Mouse (Mus musculus) hematopoietic stem cell, adult 5-6 weeks (primary cell): ENCODE data around the gene Fcer1g. TPM values are rescaled to one million over a fixed set of nuclear protein-coding genes. Genes with fewer than 3 reads are reported as not detected.
"Not testable (repeated sequence)": the region's sequence is repeated elsewhere in the genome, so short reads cannot be mapped to it uniquely, and the experiment has no call there.

Source experiments
- ATAC-seq, 2 experiments: fragments of 125-278 bp in 1 of 2; replicated peaks in 1 of 2; 2 replicates each; pipeline ENCODE4 v1.8.0; 2016 to 2017; ENCODE audit warnings: inconsistent platforms in 2 of 2, mild to moderate bottlenecking in 2 of 2, moderate number of reproducible peaks in 2 of 2, low read depth in 1 of 2, moderate TSS enrichment in 1 of 2; ENCODE audit not compliant: low FRiP score in 2 of 2, poor library complexity in 2 of 2, severe bottlenecking in 2 of 2, insufficient read depth in 1 of 2, low TSS enrichment in 1 of 2
- total RNA-seq: library from RNA; stranded (forward); fragments of 172-1452, 232-1000 nt; gene quantifications from 2 replicates; pipeline ENCODE4 v1.2.3, GENCODE M21; 2017

The Fcer1g gene
- total RNA-seq, 1 experiment from 2014 or later, result 44.5 TPM

DNA sequence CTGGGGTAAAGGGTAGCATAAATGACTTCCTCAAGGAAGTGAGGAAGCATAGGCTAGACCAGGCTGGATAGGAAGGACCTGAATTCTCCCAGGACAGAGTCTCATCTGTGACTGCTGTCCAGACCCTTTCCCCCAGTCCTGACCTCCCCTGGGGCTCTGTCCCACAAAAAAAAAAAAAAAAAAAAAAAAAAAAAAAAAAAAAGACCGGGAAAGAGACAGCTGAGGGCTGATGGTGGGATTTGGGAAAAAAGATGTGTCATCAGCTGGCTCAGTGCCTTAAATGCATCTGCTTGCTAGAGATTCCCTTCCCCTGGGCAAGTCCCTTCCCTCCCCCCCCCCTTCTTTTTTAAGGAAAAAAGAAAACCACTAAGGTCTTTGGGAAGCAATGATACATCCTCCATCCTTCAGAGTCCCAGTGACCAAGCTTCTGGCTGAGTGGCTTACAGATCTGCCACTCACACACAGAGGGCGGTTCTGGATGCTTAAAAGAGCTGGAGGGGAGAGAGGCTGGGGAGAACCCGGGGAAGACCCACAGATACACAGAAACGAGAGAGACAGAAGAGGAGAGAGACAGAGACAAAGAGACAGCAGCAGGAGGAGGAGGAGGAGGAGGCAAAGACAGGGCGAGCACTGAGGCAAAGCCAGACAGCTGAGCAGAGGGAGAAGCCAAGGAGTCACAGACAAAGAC lies 15.9 kb upstream of the Fcer1g start, which contains the start of gene Adamts4:
TSS of gene Adamts4 (plus strand) at position 509 of the 688 bp plus-strand sequence.
- no peak for ATAC-seq

DNA sequence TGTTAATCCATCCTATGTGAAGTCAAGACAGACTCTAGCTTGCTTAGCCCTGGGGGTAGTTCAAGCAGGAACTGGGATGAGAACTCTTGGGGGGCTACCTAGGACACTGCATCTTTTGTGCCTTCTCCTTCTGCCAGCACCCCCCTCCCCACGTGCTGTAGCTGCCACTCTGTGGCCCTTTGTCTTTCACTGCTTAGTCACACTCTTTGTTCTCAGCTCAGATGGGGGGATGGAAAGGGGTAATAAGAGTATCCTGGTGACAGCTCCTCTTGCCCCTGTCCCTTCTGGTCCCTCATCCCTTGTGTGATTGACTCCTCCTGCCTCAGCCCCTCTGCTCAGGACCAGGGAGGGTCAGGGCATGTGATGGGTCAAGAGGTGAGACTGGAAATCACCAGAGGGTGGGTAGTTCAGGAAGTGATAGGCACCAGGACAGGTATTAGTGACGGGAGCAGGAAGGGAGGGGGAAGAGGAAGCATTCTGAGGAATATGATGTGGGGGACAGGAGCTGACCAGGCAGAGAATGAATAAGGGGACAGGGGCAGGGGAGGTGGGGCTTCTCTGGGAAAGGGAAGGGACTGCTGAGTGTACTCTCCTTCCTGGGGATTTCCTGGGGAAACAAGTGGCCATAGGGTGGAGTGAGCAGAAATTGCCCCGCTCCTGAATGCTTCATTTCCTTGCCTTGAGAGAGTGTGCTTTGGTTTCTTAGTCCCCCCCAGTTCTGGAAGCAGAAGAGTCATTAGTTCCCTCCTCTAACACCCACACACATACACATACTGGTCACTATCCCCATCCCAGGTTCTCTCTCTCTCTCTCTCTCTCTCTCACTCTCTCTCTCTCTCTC lies 14.4 kb upstream of the Fcer1g start:
- ATAC-seq, result no peak

DNA sequence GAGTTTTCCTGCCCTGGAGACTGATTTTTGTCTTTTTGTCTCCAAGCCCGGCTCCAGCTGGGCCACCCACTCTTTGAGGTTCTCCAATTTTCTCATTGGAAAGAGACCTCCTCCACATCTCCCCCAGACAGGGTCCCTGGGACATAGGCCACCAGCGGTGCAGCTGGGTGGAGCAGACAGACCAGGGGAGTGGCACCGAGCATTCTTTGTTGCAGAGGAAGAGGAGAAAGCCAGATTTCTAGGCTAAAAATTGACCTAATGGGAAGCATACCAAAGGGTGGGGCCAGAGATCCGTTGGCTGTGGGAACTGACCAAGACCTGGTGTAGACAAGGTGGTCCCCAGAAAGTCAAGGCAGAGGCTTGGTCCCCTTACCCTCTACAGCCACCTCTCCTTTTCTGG lies 13.8 kb upstream of the Fcer1g start:
- ATAC-seq, result no peak

DNA sequence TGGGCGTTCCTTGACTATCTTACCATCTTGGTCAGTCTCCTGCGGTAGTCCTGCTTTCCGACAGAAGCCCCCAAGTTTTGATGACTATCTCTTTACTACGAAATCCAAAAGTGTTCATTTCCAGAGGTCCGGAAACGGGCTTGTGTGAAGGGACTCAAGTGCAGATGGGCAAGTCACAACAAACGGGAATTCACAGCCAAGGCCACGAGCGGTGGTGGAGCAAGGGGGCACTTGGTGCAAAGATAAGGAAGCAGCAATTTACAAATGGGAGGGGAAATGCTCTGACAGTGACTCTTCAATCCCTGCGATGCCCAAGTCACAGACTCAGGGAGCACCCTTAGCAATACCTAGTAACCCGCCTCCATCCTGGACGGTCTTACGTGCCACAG lies 13.3 kb upstream of the Fcer1g start:
- ATAC-seq, result peak in 1 of 2 experiments; percentile 3; a peak in 1 of 4 replicates

DNA sequence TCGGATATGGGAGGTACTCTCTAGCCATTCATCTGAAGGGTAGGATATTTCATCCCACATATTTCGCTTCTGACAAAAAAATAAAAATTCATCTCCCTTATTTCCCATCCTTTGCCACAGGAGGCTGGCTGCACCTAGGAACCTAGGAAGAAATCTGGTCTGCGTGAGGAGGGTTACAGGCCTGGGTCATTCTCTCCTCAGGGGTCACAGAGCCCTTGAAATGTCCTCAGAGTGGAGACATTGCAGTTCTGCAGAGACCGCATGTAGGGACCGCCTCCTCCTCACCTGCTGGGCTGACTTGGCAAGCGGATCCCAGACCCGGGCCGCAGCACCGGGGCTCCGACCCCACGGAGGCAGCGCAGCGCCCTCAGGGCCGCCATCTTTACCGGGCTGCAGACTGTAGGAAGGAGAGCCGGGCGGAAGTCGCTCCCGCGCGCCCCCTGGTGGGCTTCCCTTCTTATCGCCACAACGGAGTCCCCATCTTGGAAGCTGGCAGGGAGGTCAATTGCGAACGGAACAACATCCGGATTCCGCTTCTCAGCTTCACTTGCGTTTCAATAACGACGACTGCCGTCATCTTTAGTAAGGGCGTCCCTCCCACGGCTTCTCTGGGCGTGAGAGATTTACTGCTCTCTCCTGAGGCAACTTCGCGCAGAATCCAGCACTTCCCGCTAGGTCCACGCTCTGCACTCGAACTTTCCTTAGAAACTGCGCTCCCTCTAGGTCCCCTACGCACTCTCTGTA lies 12.7 kb upstream of the Fcer1g start:
- peak; percentile 97 to 99 for ATAC-seq

DNA sequence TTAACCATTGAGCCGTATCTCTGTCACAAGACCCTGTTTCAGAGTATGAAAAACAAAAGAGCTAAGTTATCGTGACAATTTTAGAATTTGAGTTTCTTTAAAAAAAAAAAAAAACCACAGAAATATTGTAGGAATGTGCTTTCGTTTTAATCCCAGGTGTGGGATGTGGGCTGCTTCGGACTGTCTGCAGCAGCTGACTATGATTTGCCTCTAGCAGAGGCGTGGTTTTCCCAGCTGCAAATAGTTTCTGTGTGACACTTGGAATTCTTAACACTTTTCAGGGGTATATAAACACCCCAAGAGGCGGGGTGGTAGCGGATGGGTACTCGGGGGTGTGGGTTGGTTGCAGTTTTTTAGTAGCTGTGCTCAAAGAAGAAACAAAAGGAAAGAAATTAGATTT lies 11.2 kb upstream of the Fcer1g start:
- no peak for ATAC-seq

DNA sequence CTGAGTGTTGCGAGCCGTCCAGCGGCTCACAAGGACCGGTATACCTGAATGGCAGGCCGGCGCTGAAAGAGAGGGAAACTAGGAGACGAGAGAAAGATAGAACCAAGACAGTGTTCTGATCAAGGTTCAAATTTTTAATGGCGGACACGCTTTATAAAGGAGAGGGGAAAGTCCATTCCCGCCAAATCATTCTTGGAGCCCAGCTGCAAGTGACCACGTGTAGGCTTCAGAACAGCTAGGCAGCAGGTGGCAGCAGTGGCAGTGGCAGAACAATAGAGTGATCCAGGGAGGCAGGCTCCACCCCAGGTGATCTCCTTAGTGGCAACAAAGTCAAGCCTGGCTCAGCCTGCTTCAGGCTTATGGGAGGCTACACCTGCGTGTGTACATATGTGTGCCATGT lies 7.8 kb upstream of the Fcer1g start:
- ATAC-seq, result not testable (repeated sequence)

DNA sequence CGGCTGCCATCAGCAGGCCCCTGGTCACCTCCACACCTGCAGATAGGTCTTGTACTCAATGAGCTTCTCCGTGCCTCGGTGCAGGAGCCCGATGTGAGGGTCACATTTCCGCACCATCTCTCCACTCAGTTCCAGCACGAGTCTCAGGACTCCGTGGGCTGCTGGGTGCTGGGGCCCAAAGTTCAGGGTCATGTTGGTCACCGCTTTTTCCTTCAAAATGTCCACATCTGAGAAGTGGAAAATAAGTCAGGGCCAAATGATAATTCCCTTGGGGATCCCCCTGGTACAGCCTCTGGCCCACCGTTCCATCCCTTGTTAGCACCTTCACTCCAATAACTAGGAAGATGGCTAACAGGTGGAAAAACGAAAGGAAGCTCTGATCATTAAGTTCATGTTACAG lies 6.7 kb upstream of the Fcer1g start:
- ATAC-seq, result no peak

DNA sequence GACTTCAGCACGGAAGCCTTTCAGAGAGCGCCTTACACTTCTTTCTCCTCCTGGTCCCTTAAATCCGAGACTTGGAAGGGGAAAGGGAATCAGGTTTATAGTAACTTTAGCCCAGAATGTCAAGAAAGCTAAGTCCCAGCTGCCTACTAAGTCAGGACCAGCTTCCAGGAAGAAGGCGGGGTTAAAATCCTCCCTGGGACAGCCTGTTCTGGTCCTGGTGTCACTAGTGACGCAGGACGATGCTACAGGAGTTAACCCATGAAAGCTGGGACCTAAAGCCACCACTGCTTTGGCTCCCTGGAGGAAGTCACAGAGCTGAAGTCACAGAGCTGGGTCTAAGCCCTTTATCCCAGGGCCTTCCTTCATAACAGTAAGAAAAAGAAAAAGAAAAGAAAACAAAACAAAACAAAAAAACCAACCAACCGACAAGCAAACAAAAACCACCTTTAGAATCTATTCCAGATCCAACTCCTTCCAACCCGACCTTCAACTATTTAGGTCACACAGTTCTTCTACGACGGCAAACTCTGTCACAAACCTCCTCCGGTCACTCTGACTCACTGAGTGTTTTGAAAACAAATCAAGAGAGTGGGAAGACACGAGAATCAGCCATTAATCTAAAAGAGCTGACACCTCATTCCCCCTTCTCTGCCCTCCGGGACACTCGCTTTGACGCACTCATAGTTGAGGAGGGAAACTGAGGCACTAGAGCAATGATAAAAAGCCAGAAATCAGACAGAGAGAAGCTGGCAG lies 6.0 kb upstream of the Fcer1g start:
- no peak for ATAC-seq

DNA sequence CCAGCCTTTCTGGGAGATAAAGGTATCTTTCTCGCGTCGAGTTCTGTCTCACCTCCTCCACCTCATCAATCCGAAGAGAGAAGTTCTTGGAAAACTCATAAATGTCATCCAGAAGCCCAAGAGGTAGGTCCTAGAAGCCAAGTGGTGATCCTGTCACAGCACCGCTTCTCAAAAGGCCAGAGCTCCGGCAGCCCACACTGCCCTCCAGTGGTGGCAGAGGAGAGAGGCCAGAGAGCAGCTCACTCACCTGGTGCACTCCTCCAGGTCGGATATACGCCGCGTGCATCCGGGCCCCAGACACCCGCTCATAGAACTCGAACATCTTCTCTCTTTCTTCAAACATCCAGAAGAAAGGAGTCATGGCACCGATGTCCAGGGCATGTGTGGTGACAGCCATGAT lies 4.3 kb upstream of the Fcer1g start:
- peak; percentile 58 to 74; a peak in 3 of 4 replicates for ATAC-seq

DNA sequence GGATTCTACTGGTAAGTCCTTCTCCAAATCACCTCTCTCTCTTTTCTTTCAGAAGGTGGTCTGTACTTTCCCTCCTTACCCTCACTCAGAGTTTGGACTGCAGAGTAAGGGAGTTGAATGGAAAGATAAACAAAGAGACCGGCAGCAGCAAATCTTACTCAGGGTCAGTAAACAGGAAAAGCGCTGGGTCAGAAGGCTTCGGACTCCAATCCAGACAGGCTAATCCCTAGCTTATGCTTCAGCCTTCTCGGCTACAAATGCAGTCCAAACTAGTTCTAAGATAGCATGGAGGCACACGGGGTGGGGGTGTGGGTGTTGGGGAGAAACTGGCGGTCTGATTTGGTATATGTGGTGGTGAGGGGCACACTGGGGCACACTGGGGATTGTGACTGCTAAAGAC lies 3.3 kb upstream of the Fcer1g start:
- no peak for ATAC-seq

DNA sequence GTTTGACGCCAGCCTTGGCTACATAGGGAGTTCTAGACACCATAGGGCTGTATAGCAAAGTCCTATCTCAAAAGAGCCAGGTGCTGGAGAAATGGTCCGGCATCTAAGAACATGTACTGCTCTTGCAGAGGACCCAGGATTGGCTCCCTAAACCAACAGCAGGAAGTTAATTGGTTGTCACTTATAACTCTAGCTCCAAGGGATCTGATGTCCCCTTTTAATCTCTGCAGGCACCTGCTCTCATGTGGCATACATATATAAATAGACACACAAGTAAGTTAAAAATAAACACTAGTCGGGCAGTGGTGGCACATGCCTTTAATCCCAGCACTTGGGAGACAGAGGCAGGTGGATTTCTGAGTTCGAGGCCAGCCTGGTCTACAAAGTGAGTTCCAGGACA lies 1.6 kb upstream of the Fcer1g start:
- ATAC-seq, result no peak

DNA sequence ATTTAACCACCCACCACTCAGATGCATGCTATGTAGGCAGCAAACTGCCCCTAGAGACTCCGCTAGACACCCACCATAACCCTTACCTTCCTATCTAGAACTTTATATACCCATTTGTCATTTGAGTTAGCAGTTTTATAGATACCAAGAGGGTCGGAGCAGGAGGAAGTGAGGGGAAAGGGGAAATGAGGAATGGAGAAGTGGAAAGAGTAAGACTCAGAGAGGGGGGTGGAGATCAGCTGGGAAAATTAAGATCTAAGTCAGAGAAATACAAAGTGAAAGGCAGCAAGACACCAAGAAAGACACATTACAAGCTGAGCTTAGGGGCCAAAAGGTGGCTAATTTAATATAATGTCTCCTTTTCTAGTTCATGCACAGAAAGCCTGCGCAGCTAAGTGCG lies 373 bp upstream of the Fcer1g start:
- ATAC-seq, result peak; percentile 12 to 13; a peak in 1 of 4 replicates

DNA sequence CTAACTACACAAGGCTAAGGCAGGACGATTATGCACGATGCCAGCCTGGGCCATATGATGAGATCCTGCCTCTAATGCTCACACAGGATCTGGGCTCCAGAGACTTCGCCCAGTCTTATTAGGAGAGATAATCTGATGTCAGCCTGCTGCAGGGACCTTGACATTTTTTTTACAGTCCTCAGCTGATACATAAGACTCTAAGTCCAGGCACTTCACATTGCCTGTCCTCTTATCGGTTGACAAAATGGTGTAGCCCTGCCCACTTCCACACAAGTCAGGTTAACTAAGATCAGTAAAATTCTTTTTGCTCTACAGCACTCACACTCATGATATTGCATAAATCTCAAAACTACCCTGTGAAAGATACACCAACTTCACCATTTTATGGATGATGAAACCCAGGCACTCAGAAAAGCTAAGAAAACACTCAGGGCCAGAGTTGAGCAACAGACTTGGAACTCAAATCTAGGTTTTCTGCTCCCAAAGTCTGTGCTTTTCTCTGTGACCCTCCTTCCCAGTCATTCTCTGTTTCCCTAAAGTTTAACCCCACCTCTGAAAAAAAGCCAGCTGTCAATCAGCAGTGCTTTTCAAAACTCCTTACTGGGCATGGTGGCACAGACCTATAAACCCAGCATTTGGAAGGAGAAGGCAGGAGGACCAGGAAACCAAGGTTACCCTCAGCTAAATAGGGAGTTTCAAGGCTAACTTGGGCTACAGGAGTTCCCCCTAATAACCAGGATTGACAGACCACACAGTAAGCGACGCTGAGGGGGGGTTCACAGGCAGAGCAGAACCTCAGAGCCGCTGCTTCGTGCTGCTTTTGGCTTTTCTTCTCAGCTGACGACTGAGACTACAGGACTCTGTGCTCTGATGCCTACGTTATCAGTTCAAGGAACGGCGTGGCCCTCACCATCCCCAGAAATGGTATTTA lies 1.1 kb downstream of the Fcer1g start:
- peak in 1 of 2 experiments; percentile 3; a peak in 2 of 4 replicates for ATAC-seq

DNA sequence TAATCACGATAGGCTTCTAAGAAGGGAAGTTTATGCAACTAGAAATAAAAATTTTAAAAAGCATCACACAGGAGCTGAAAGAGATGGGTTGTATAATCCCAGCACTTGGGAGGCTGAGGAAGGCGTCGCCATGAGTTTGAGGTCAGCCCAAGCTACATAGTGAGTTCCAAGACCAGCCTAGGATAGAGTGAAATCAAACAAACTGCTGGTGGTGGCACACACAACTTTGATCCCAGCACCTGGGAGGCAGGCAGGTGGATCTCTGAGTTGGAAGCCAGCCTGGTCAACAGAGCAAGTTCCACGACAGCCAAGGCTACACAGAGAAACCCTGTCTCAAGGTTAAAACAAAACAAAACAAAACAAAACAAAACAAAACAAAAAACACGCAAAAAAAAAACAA lies 1.8 kb downstream of the Fcer1g start:
- ATAC-seq, result no peak

DNA sequence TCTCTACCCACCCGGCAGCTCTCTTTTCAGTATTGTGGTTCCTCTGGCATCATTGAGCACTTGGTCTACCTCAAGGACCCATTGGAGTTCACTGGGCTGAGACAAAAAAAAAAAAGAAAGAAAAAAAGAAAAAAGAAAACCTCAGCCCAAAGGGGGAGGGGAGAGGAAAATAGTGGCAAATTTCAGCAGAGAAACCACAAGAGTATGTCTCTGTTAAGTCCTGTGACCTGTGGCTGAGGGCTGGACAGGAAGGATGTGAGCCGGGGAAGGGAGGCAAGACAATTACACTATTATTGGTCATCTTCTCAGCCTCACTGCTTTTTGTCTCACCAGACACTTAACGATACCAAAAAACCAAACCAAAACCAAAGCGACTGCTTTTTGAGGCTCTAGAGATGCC lies 2.3 kb downstream of the Fcer1g start:
- ATAC-seq, result peak; percentile 47 to 50; a peak in 1 of 4 replicates
